ENCODE assay signal across 7 mouse cellular contexts in the genomic region with DNA sequence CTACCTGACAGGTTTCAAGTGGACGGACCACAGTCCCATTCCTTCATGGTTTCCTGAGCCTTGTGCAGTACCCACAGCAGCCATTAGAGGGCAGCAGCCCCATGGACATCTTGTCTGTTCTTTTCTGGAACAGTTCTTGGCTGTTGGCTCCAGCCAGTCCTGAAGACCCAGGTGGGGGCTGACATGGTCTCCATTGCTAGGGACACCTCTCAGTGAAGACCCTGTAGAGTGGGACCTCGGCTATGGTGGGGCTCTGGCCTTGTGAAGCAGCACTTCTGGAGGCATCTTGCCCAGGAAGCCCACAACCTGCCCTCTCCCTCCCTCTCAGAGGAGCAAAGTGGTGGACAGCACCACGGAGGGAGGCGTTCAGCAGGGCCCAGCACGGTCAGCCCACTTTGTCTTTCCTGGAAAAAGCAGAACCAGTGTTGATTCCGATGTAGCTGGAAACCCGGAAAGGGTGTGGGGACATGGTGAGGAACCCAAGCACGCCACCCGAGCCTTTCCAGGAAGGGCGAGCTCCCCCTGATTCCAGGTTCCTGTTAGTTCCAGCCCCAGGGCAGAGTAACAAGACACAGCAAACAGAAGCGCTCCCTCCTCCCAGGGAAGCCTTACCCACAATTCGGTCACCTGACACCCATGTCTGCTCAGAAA. TPM values are rescaled to one million over a fixed set of nuclear protein-coding genes. Genes with fewer than 3 reads are reported as not detected.
A peak's percentile ranks its signal among the peaks of the same experiment; 100 is the strongest.
DNase-seq lines count a peak whose midpoint lies in the region; ATAC-seq and TF ChIP-seq lines count a peak whose summit lies in the region.

No protein-coding gene starts in this region.

- H3K27ac ChIP-seq in embryonic facial prominence, embryonic 10.5 days (replicated peaks), result peak overlapping the region; percentile 78
- H3K27ac ChIP-seq in kidney, adult 2 months (ENCODE audit: insufficient read depth, low read depth, low read length), result peak overlapping the region; percentile 60
- peak overlapping the region; percentile 26 for H3K27ac ChIP-seq in limb, embryonic 12.5 days
- no peak overlapping the region for H3K27ac ChIP-seq in midbrain, embryonic 14.5 days (replicated peaks; ENCODE audit: low read depth, low read length)

- H3K4me3 ChIP-seq in embryonic facial prominence, embryonic 10.5 days, result peak overlapping the region; percentile 16
- no peak overlapping the region for H3K4me3 ChIP-seq in kidney, adult 2 months (ENCODE audit: insufficient read depth, low read depth, low read length)
- no peak overlapping the region for H3K4me3 ChIP-seq in limb, embryonic 12.5 days (replicated peaks)
- H3K4me3 ChIP-seq in midbrain, embryonic 14.5 days (replicated peaks; ENCODE audit: low read depth, low read length), result no peak overlapping the region

- TF ChIP-seq POLR2A in kidney, adult 2 months (IDR thresholded peaks at IDR 0.05; ENCODE audit: low read depth, low read length), result no peak

- peak; percentile 99 for TF ChIP-seq CTCF in kidney, adult 2 months (conservative IDR thresholded peaks at IDR 0.05; ENCODE audit: insufficient read depth, insufficient read length, low read depth, low read length)

- ATAC-seq in limb, embryonic 12.5 days (ENCODE audit: insufficient number of reproducible peaks, insufficient read depth, low FRiP score, low TSS enrichment, low read depth), result no peak; the same call in 1 of the 2 replicates
- ATAC-seq in midbrain, embryonic 14.5 days (ENCODE audit: low FRiP score, low TSS enrichment), result peak; percentile 63; the same call in 1 of the 2 replicates

- peak; percentile 94 for DNase-seq in adrenal gland, postnatal 10 days
- peak; percentile 86 for DNase-seq in embryonic facial prominence, embryonic 10.5 days (ENCODE audit: low spot score)
- peak; percentile 87 to 99 for DNase-seq in heart, adult 18-20 months
- DNase-seq in kidney, adult 2 months, result peak; percentile 95
- peak; percentile 94 for DNase-seq in midbrain, embryonic 14.5 days
- peak; percentile 83 for DNase-seq in spleen, adult 12 weeks (ENCODE audit: low spot score)

- H3K4me2 ChIP-seq in limb, embryonic 12.5 days, result peak overlapping the region; percentile 21; the same call in 1 of the 2 replicates
- H3K4me2 ChIP-seq in midbrain, embryonic 14.5 days (ENCODE audit: low read length), result no peak overlapping the region

- H3K27me3 ChIP-seq in embryonic facial prominence, embryonic 10.5 days (replicated peaks; ENCODE audit: low read depth, poor library complexity, severe bottlenecking), result no peaks in the 10 kb centered on the region
- no peaks in the 10 kb centered on the region for H3K27me3 ChIP-seq in kidney, adult 2 months (replicated peaks; ENCODE audit: control insufficient read depth, insufficient read depth, low read length)
- H3K27me3 ChIP-seq in limb, embryonic 12.5 days, result no peaks in the 10 kb centered on the region
- no peaks in the 10 kb centered on the region for H3K27me3 ChIP-seq in midbrain, embryonic 14.5 days (ENCODE audit: control insufficient read depth, insufficient read depth, low read length)

- 28% methylated on average over 12 of the region's 12 CpGs for WGBS in embryonic facial prominence, embryonic 10.5 days
- 8% methylated on average over 12 of the region's 12 CpGs for WGBS in kidney, adult 2 months
- 28% methylated on average over 12 of the region's 12 CpGs for WGBS in limb, embryonic 12.5 days
- 41% methylated on average over 12 of the region's 12 CpGs for WGBS in midbrain, embryonic 14.5 days

- no peaks in the 10 kb centered on the region for H3K9me3 ChIP-seq in embryonic facial prominence, embryonic 10.5 days
- no peaks in the 10 kb centered on the region for H3K9me3 ChIP-seq in limb, embryonic 12.5 days
- H3K9me3 ChIP-seq in midbrain, embryonic 14.5 days (ENCODE audit: control insufficient read depth, low read length), result no peaks in the 10 kb centered on the region

- peaks cover 25% of the 10 kb centered on the region for H3K36me3 ChIP-seq in embryonic facial prominence, embryonic 10.5 days (replicated peaks)
- no peaks in the 10 kb centered on the region for H3K36me3 ChIP-seq in kidney, adult 2 months (ENCODE audit: control insufficient read depth, insufficient read depth, low read length)
- peaks cover 7% of the 10 kb centered on the region; the same call in 1 of the 2 replicates for H3K36me3 ChIP-seq in limb, embryonic 12.5 days
- peaks cover 3% of the 10 kb centered on the region; the same call in 1 of the 2 replicates for H3K36me3 ChIP-seq in midbrain, embryonic 14.5 days (ENCODE audit: control insufficient read depth, insufficient read depth, low read length)

- peak overlapping the region; percentile 54 for H3K9ac ChIP-seq in limb, embryonic 12.5 days (replicated peaks)
- H3K9ac ChIP-seq in midbrain, embryonic 14.5 days (replicated peaks; ENCODE audit: low read length), result no peak overlapping the region

- peaks cover 33% of the 10 kb centered on the region for H3K4me1 ChIP-seq in embryonic facial prominence, embryonic 10.5 days
- peaks cover 22% of the 10 kb centered on the region for H3K4me1 ChIP-seq in kidney, adult 2 months (ENCODE audit: control insufficient read depth, insufficient read depth, low read length)
- peaks cover 18% of the 10 kb centered on the region for H3K4me1 ChIP-seq in limb, embryonic 12.5 days (replicated peaks)
- H3K4me1 ChIP-seq in midbrain, embryonic 14.5 days (ENCODE audit: control insufficient read depth, insufficient read depth, low read length), result no peaks in the 10 kb centered on the region

RNA-seq across cellular contexts. Expression of a gene that starts 12.0 kb away (rescaled TPM):
- not detected for total RNA-seq in adrenal gland, postnatal 10 days (2021)
- not detected in 2 replicates for polyA plus RNA-seq in embryonic facial prominence, embryonic 10.5 days (2016; fragmentation: Nextera tagmentation; extraction: Ambion mirVana)
- not detected for total RNA-seq in heart, adult 18-20 months (2021)
- polyA plus RNA-seq in kidney, adult 2 months (2012; rRNA removed), result not detected in 2 replicates
- 0.90 and 1.0 TPM in 2 replicates for polyA plus RNA-seq in limb, embryonic 12.5 days (2016; fragmentation: Nextera tagmentation; extraction: Ambion mirVana)
- not detected in 2 replicates for polyA plus RNA-seq in midbrain, embryonic 14.5 days (2014; fragmentation: Nextera tagmentation; extraction: Ambion mirVana)

RNA-seq across cellular contexts. Expression of a gene that starts 13.1 kb away (rescaled TPM):
- total RNA-seq in adrenal gland, postnatal 10 days (2021), result 10 to 100 TPM; 12.0 to 13.2 TPM
- polyA plus RNA-seq in embryonic facial prominence, embryonic 10.5 days (2016; fragmentation: Nextera tagmentation; extraction: Ambion mirVana), result 1.7 and 2.5 TPM in 2 replicates
- 10 to 100 TPM; 39.6 to 40.5 TPM for total RNA-seq in heart, adult 18-20 months (2021)
- polyA plus RNA-seq in kidney, adult 2 months (2012; rRNA removed), result 39.1 and 43.0 TPM in 2 replicates
- 1.7 and 2.3 TPM in 2 replicates for polyA plus RNA-seq in limb, embryonic 12.5 days (2016; fragmentation: Nextera tagmentation; extraction: Ambion mirVana)
- polyA plus RNA-seq in midbrain, embryonic 14.5 days (2014; fragmentation: Nextera tagmentation; extraction: Ambion mirVana), result 1.2 and 1.8 TPM in 2 replicates

RNA-seq across cellular contexts. Expression of a gene that starts 13.2 kb away (rescaled TPM):
- 10 to 100 TPM; 81.5 to 84.7 TPM for total RNA-seq in adrenal gland, postnatal 10 days (2021)
- polyA plus RNA-seq in embryonic facial prominence, embryonic 10.5 days (2016; fragmentation: Nextera tagmentation; extraction: Ambion mirVana), result 116 and 122 TPM in 2 replicates
- total RNA-seq in heart, adult 18-20 months (2021), result 100 to 1,000 TPM in 1 of 2 experiments, 10 to 100 TPM in 1; 82.6 to 103 TPM
- 114 and 125 TPM in 2 replicates for polyA plus RNA-seq in kidney, adult 2 months (2012; rRNA removed)
- polyA plus RNA-seq in limb, embryonic 12.5 days (2016; fragmentation: Nextera tagmentation; extraction: Ambion mirVana), result 118 and 121 TPM in 2 replicates
- 129 and 130 TPM in 2 replicates for polyA plus RNA-seq in midbrain, embryonic 14.5 days (2014; fragmentation: Nextera tagmentation; extraction: Ambion mirVana)

RNA-seq across cellular contexts. Expression of a gene that starts 39.0 kb away (rescaled TPM):
- 1 to 10 TPM; 5.9 to 7.5 TPM for total RNA-seq in adrenal gland, postnatal 10 days (2021)
- 0.51 and 0.54 TPM in 2 replicates for polyA plus RNA-seq in embryonic facial prominence, embryonic 10.5 days (2016; fragmentation: Nextera tagmentation; extraction: Ambion mirVana)
- total RNA-seq in heart, adult 18-20 months (2021), result 1 to 10 TPM; 2.1 to 2.3 TPM
- 29.5 and 34.2 TPM in 2 replicates for polyA plus RNA-seq in kidney, adult 2 months (2012; rRNA removed)
- 0.77 and 1.1 TPM in 2 replicates for polyA plus RNA-seq in limb, embryonic 12.5 days (2016; fragmentation: Nextera tagmentation; extraction: Ambion mirVana)
- 38.6 and 64.0 TPM in 2 replicates for polyA plus RNA-seq in midbrain, embryonic 14.5 days (2014; fragmentation: Nextera tagmentation; extraction: Ambion mirVana)

RNA-seq across cellular contexts. Expression of a gene that starts 40.7 kb away (rescaled TPM):
- total RNA-seq in adrenal gland, postnatal 10 days (2021), result under 1 TPM; 0.81 to 0.91 TPM
- polyA plus RNA-seq in embryonic facial prominence, embryonic 10.5 days (2016; fragmentation: Nextera tagmentation; extraction: Ambion mirVana), result 0.16 and 0.26 TPM in 2 replicates
- under 1 TPM; 0.47 to 0.69 TPM for total RNA-seq in heart, adult 18-20 months (2021)
- polyA plus RNA-seq in kidney, adult 2 months (2012; rRNA removed), result 3.0 and 4.3 TPM in 2 replicates
- 1.5 and 1.7 TPM in 2 replicates for polyA plus RNA-seq in limb, embryonic 12.5 days (2016; fragmentation: Nextera tagmentation; extraction: Ambion mirVana)
- polyA plus RNA-seq in midbrain, embryonic 14.5 days (2014; fragmentation: Nextera tagmentation; extraction: Ambion mirVana), result 0.29 and 0.58 TPM in 2 replicates

Comparison
In these comparisons a context has a peak if more than half of its experiments do, and no peak if none do; other contexts are left out.
1. RNA of a gene that starts 13.1 kb away (polyA plus RNA-seq): 39.1 to 43.0 TPM in kidney, adult 2 months; 1.7 to 2.5 TPM in embryonic facial prominence, embryonic 10.5 days, 1.2 to 1.8 TPM in midbrain, embryonic 14.5 days and 1.7 to 2.3 TPM in limb, embryonic 12.5 days; every median in the first group is over 10 times any median in the second.
2. Peak in every context shown above with its lines, with median percentiles within 50 percentile points of each other: DNase-seq.